In genomic region chr2:38822995-38823394, GRCm38 (mm10) we compare ENCODE assay signal across 8 mouse cellular contexts.
DNase-seq lines count a peak whose midpoint lies in the region; ATAC-seq and TF ChIP-seq lines count a peak whose summit lies in the region.

No protein-coding gene starts in this region.

- H3K9ac ChIP-seq in hindbrain, embryonic 11.5 days (ENCODE audit: low read depth, low read length), result peak overlapping the region; percentile 81

- WGBS in cerebellum, adult 2 months, result 21% methylated on average over 6 of the region's 6 CpGs
- WGBS in hindbrain, embryonic 11.5 days, result 9% methylated on average over 6 of the region's 6 CpGs

- peak; percentile 26 to 35 for DNase-seq in cerebellum, adult 2 months
- DNase-seq in frontal cortex, postnatal 10 days (ENCODE audit: low spot score in 2 of 2), result peak; percentile 36 to 44
- DNase-seq in hindbrain, embryonic 11.5 days (ENCODE audit: low spot score), result peak; percentile 84
- peak; percentile 21 to 25 for DNase-seq in layer of hippocampus, postnatal 36 days
- DNase-seq in right cerebral cortex, adult 18-20 months, result peak; percentile 12

- H3K27me3 ChIP-seq in cerebellum, adult 2 months (ENCODE audit: control insufficient read depth, insufficient read depth, low read length), result no peaks in the 10 kb centered on the region
- H3K27me3 ChIP-seq in hindbrain, embryonic 11.5 days (ENCODE audit: control insufficient read depth, insufficient read depth, low read length), result no peaks in the 10 kb centered on the region

- no peaks in the 10 kb centered on the region for H3K9me3 ChIP-seq in hindbrain, embryonic 11.5 days (ENCODE audit: control insufficient read depth, low read length)

- no peak overlapping the region for H3K27ac ChIP-seq in cerebellum, adult 2 months (ENCODE audit: insufficient read depth, low read length)
- H3K27ac ChIP-seq in hindbrain, embryonic 11.5 days (ENCODE audit: low read depth, low read length), result peak overlapping the region; percentile 97

- no peaks in the 10 kb centered on the region for H3K36me3 ChIP-seq in hindbrain, embryonic 11.5 days (ENCODE audit: control insufficient read depth, insufficient read depth, low read length)

- no peak for TF ChIP-seq POLR2A in cerebellum, adult 2 months (IDR thresholded peaks at IDR 0.05; ENCODE audit: borderline replicate concordance, insufficient read depth, low read length)

- no peak for TF ChIP-seq CTCF in cerebellum, adult 2 months (IDR thresholded peaks at IDR 0.05; ENCODE audit: borderline replicate concordance, insufficient read depth, low read depth, low read length)

- H3K4me3 ChIP-seq in cerebellum, adult 2 months (replicated peaks; ENCODE audit: insufficient read depth, low read depth, low read length), result peak overlapping the region; percentile 47
- peak overlapping the region; percentile 52 for H3K4me3 ChIP-seq in hindbrain, embryonic 11.5 days (ENCODE audit: low read depth, low read length)

- H3K4me1 ChIP-seq in cerebellum, adult 2 months (ENCODE audit: control insufficient read depth, insufficient read depth, low read length), result no peaks in the 10 kb centered on the region; the same call in none of the 2 replicates
- no peaks in the 10 kb centered on the region for H3K4me1 ChIP-seq in hindbrain, embryonic 11.5 days (replicated peaks; ENCODE audit: control insufficient read depth, insufficient read depth, low read length)

- ATAC-seq in activated CD4-positive, CD25-positive, alpha-beta regulatory T cell, adult 4 months, result peak; percentile 28
- ATAC-seq in hindbrain, embryonic 11.5 days (ENCODE audit: low FRiP score), result peak; percentile 89
- ATAC-seq in megakaryocyte, adult 5-6 weeks (ENCODE audit: poor library complexity, severe bottlenecking), result peak; percentile 38
- no peak for ATAC-seq in inflammation-experienced regulatory T-cells, adult 6 months

- peak overlapping the region; percentile 50 for H3K4me2 ChIP-seq in hindbrain, embryonic 11.5 days (replicated peaks; ENCODE audit: low read depth, low read length)

Comparison
In these comparisons a context has a peak if more than half of its experiments do, and no peak if none do; other contexts are left out.
1. DNase-seq: peak in every context shown above with its lines; median percentile 84 in hindbrain, embryonic 11.5 days; 40 in frontal cortex, postnatal 10 days; 30 in cerebellum, adult 2 months; 23 in layer of hippocampus, postnatal 36 days; 12 in right cerebral cortex, adult 18-20 months.